Mouse (Mus musculus): Measurements from ENCODE around the gene Aldh18a1.
"Not testable (repeated sequence)": the region's sequence is repeated elsewhere in the genome, so short reads cannot be mapped to it uniquely, and the experiment has no call there.

Gene Aldh18a1

DNA sequence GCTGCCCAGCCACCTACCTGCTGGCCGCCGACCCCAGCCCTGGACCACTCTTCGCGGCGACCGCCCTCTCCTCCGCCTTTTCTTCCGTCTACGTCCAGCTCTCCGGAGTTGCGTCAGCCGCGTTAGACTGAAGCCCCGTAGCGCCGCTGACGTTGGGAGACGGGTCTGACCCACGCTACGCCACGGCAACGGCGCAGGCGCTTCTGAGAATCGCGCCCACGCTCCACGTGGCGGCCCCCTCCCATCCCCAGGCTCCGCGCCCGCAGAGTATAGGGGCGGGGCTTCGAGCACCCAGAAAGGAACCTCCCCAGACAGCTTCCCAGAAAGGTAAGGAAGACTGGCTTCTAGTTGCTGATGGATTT lies at the start of gene Aldh18a1:
Gene Aldh18a1, minus strand, starts transcription at position 171 of the 362 bp plus-strand sequence.
- peak; percentile 94 for DNase-seq

DNA sequence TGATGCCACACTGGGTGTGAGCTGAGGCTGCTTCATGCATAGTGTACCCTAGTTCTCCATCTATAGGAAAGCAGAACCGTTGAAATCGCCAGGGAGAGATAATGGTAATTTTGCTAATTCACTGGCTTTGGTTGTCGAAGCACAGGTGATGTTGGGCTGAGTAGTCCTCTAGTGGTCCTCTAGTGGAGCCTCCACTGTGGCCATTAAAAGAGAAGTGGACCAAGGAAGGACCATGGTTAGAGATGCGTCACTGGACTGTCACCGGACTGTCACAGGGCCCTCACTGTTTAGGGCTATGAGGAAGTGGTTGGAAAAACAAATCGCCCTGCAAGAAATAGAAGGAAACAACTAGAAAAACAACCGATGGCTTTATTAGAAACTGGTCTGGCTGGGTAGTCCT lies 49.3 kb upstream of the Aldh18a1 start:
- DNase-seq = no peak

GRCm38 (mm10) chr19:40637091-40637490 lies 48.8 kb upstream of the Aldh18a1 start:
- DNase-seq = peak; percentile 56

GRCm38 (mm10) chr19:40633144-40633543 lies 44.9 kb upstream of the Aldh18a1 start:
- DNase-seq = no peak

GRCm38 (mm10) chr19:40632668-40633067 lies 44.4 kb upstream of the Aldh18a1 start:
- no peak for DNase-seq

DNA sequence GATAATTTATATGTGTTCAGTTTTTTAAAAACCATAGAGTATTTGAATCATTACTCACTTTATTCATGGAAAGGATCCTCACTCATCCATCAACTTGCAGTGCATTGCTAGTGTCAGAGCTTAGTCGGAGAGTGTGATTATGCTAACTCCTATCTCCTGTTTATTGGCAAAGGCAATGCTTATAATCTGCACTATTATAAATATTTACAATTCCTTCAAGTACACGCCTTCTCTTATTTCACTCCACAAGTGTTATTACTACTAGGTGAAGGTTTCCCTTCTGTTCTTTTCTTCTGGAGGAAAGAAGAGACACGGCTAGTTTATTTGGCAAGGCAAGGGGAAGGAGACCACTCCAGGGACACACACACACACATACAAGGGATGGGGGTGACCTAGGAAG lies 43.9 kb upstream of the Aldh18a1 start:
- DNase-seq = no peak

DNA sequence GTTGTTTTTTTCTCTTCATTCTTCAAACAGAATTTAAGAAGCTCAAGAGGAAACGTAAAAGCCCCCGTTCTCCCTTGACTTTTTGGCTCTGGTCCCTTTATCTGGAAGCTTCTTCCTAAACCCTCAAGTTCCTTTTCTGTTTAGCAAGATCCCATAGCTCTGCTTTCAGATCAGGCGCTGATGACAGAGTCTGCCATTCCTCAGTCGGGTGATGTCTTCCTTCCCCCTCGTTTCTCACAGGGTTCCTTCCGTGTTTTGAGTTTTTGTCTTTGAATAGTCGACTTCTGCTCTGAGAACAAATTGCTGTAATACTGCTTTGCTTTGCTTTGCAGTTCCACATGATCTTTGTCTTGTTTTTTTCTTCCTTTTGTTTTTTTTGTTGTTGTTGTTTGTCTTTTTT lies 42.3 kb upstream of the Aldh18a1 start:
- DNase-seq = no peak

DNA sequence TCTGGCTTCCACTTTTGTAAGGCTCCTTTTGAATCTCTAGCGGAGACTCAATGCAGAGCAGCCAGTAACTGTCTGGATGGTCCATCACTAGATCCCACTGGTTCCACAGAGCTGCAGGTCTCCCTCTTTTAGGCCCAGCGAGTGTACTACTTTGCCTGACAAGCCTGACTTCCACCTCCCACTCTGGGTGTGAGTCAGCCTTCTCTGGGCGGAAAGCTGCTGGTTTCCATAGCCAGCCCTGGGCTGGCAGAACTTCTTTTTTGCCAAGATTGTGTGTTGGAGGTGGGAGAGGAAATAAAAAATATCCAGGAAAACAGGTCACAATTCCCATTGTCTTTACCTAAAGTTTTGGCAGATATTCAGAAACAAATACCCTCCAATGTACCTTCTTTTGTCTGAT lies 41.8 kb upstream of the Aldh18a1 start:
- no peak for DNase-seq

GRCm38 (mm10) chr19:40628950-40629349 lies 40.7 kb upstream of the Aldh18a1 start:
- DNase-seq = no peak

GRCm38 (mm10) chr19:40625935-40626334 lies 37.7 kb upstream of the Aldh18a1 start:
- DNase-seq = no peak

DNA sequence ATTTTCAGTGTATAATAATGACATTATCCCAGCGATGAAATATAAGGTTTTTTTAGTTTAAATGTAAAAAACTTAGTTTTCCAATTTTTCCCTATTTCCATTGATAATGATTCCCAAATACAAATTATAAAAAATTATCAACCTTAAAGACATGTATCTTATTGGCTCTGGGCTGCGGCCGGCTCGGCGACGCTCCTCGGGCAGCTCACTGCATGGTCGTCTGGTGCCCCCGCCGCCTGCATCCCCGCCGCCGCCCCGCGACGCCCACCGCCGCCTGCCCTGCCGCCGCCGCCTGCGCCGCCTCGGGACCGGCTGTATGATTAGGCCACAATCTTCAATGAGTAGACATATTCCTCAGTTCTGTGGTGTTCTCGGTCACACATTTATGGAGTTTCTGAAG lies 33.4 kb upstream of the Aldh18a1 start:
- not testable (repeated sequence) for DNase-seq

- no peak for DNase-seq
Observed at GRCm38 (mm10) chr19:40616021-40616420, 27.8 kb upstream of the Aldh18a1 start.

- DNase-seq = no peak
Observed at GRCm38 (mm10) chr19:40614811-40615210, 26.5 kb upstream of the Aldh18a1 start.

DNA sequence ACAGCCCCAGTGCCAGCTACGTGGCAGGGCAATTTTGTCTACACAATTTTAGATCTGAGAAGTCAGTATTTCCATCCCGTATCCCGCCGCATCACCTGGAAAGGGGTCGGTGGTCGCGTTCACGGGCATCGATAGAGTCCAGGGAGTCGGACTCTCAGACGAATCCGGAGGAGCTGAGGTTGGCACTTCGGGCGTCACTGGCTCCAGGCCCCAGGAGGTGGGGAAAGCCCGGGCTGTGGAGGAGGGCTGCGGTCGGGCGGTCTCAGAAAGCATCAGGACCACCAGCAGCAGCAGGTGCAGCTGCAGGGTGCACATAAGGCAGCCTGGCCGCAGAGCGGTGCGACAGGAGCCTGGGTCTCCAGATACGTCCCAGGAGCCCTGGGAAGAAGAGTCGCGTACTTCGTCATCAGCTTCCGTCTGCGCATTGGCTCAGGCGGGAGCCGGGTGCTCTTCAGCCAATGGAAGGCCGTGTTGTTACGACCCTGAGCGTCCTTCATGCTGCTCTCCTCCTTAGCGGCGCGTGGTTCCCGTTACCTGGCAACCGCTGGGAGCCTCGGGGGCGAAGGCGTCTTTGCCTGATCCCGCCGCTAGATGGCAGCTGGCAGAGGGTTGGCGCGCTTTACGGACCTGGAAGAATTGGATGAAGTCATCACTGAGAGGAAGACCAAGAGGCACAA lies 23.7 kb upstream of the Aldh18a1 start, which contains the start of the genes Tctn3 and Entpd1:
Gene Tctn3, minus strand, starts transcription at position 404 of the 677 bp plus-strand sequence.
Gene Entpd1, plus strand, starts transcription at position 537 of the 677 bp plus-strand sequence.
- peak; percentile 98 for DNase-seq

- no peak for DNase-seq
Observed at GRCm38 (mm10) chr19:40607676-40608075, 19.4 kb upstream of the Aldh18a1 start.

DNA sequence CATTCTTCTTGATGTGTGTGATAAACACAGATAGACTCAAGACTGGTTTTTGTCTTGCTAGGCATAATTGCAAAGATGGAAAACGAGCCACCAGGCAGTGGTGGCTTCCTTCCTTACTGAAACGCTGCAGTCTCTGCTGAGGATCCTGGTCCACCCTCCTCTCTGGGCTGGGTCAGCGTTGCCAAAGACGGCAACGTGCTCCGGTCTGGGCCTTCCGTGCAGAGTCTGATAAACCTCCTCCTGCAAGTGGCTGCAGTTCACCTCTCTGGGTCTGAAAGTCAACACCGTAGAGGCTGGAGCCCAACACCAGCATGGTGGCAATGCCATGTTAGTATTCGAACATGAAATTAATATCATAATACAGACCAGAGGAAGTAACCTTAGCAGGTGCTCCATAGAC lies 16.9 kb upstream of the Aldh18a1 start:
- no peak for DNase-seq

DNA sequence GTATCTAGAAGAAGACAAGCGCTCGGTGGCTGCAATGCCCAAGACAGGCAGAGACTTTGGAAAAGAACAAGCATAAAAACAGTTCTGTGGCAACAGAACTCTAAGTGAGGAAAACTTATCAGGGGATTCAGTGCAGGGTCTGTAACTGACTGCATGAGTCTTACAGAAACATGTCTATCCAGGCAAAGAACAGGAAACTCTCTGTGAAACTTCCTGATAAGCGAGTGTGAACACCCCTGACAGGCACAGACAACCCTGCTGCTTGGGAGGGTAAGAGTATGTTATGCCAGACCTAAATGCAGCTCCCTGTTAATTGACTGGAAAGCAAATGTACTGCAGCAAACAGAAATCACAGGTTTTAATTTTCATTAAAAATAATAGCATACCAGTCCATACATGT lies 13.6 kb upstream of the Aldh18a1 start:
- no peak for DNase-seq

DNA sequence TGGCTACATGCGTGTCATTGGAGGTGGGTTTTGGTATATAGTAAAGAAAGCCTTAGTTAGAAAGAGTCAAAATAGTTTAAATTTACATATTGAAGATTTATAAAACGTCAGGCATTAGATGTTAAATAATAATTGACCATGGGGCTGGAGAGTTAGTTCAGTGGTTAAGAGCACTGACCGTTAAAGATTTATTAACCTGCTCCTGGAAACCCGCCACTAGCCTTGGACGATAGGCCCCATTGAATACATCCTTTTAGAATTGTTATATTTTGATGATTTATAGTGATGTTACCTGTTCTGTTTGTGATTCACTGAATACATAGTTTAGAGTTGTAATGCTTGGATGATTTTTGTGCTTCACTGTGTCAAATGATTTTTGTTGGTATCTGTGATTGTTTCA lies 12.6 kb upstream of the Aldh18a1 start:
- not testable (repeated sequence) for DNase-seq

- no peak for DNase-seq
Observed at GRCm38 (mm10) chr19:40595831-40596230, 7.6 kb upstream of the Aldh18a1 start.

GRCm38 (mm10) chr19:40595231-40595630 lies 7.0 kb upstream of the Aldh18a1 start:
- no peak for DNase-seq

GRCm38 (mm10) chr19:40589530-40589880 lies 1.2 kb upstream of the Aldh18a1 start:
- no peak for DNase-seq

DNA sequence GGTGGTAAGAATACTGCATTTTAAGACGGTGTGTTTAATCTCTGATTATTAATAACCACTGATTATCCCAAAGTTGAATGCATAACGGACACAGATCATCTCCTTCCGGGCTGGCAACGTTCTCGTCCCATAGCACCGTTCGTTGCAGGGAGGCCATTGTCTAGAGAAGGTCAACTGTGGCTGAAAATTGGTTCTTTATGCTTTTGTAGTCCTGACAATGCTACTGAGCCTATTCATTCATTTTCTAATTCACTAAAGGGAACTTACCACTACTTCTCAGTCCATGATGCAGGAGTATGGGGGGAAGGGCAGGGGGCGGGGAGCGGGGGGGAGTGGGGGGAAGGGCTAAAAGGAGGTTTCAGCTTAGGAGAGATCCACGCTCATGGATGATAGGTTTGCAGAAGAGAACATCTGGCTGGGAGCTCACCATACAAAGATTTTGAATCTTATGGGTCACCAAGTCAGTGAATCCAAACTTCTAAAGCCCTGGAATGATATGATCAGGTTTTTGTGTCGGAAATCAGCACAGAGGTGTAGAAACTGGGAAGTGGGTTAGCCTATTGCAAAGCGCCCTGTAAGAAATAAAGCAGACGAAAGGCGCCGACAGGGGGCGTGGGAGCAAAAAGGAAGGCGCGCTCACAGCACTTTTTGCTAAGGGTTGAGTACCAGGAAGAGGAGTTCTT lies 725 bp upstream of the Aldh18a1 start:
- DNase-seq = peak; percentile 95

DNA sequence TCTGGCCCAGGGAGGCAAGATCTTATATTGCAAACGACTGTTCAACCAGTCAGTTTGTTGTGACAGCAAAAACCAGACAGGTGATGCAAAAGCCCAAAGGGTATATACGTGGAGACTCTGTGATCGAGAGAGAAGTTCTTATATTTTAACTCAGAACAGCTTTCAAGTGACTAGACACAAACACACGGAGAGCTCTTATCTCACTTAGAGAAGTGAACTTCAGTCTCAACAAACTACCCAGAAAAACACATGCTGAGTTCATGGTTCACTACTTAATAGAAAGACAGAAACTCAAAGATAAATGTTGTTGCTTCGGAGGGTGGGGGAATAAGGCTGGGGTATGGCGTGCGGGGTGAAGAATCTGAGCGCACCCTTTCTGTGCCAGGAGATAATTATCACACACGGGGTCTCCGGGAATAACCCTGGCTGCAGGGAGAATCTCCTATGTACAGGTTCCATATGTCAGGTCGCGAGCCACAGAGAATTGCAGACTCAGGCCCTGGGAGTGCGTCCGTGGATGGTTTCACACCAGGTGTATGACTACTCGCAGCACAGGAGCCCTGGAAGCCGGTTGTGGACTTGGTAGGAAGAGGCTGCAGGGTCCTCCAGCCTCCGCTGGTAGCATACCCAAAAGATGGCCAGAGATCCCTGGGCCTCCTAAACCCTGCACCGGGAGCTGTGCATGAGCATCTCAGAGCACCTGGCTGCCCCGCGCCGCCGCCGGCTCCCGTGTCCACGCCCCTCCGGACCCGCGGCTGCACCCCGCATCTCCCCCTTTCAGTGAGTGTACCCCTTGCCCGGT lies 571 bp downstream of the Aldh18a1 start:
- no peak for DNase-seq

- DNase-seq = no peak
Observed at GRCm38 (mm10) chr19:40586908-40587307, 1.4 kb downstream of the Aldh18a1 start.
